Mouse (Mus musculus): ENCODE measurements around the gene Aldh2. TPM values are rescaled to one million over a fixed set of nuclear protein-coding genes. Genes with fewer than 3 reads are reported as not detected.

Gene Aldh2
- polyA plus RNA-seq, 1 experiment from 2014 or later = 388 TPM

DNA sequence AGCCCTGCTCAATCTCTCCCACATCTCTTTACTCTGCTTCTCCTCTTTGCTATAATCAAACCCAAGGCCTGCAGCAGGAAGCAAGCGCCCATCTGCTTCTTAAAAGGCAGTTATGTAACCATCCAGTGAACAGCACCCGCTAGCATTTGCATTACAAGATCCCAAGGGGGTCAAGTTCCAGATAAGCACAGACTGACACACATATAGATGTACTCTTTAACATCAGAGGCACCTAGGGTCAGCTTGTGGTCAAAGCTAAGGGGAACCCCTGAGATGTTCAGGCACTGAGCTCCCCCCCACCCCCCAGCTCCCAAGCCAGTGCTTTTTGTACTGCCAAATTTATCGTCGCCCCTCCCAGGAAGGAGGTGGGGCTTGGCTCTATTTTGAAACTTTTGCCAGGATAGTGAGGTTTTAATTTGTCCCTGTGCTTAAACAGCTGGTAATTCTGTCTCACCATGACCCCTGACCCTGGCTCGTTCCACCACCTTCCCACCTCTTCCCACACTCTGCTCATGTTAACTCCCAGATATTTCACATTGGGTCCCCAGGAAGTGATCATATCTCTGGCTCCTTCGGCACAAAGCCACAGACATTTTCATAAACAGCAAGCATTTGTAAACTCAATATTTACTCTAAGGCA is 7.1 kb downstream of the Aldh2 start:
- H3K27me3 ChIP-seq (ENCODE audit: control insufficient read depth, insufficient read depth, low read depth, low read length) = no peaks in the 10 kb centered on the region
- peak; percentile 79 for ATAC-seq (ENCODE audit: low read depth)
- H3K4me2 ChIP-seq (ENCODE audit: low read depth, low read length) = peak overlapping the region; percentile 34
- H3K9ac ChIP-seq (ENCODE audit: low read length) = no peak overlapping the region
- H3K4me1 ChIP-seq (replicated peaks; ENCODE audit: control insufficient read depth, insufficient read depth, low read length) = peaks cover 46% of the 10 kb centered on the region
- no peak overlapping the region for H3K4me3 ChIP-seq (ENCODE audit: low read length)
- H3K27ac ChIP-seq (ENCODE audit: low read length) = peak overlapping the region; percentile 75
- H3K9me3 ChIP-seq (ENCODE audit: control insufficient read depth, low read length) = no peaks in the 10 kb centered on the region
- no peaks in the 10 kb centered on the region for H3K36me3 ChIP-seq (ENCODE audit: control insufficient read depth, insufficient read depth, low read length)
- 21% methylated on average over 6 of the region's 6 CpGs for WGBS

DNA sequence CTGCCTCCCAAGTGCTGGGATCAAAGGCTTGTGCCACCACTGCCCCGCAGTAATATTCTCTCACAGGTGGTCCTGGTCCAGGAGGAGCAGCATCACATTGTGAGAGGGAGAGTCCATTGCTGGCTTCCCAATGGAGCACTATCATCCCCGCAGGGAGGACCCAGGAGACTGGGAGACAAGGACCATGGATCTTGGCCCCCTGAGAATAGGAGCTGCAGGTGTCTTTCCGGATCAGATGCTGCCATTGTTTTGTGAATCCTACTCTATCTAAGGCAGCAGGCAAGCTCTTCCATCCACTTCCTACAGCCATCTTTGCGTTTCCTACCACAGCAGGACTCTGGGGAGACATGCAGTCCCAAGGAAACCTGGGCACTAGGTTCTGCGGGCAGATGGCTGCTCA is 7.9 kb downstream of the Aldh2 start:
- peaks cover 40% of the 10 kb centered on the region for H3K4me1 ChIP-seq (replicated peaks; ENCODE audit: control insufficient read depth, insufficient read depth, low read length)
- 83% methylated on average over 5 of the region's 5 CpGs for WGBS
- no peak for ATAC-seq (ENCODE audit: low read depth)
- no peaks in the 10 kb centered on the region for H3K9me3 ChIP-seq (ENCODE audit: control insufficient read depth, low read length)
- H3K4me2 ChIP-seq (ENCODE audit: low read depth, low read length) = no peak overlapping the region
- no peaks in the 10 kb centered on the region for H3K27me3 ChIP-seq (ENCODE audit: control insufficient read depth, insufficient read depth, low read depth, low read length)
- no peak overlapping the region for H3K9ac ChIP-seq (ENCODE audit: low read length)
- no peaks in the 10 kb centered on the region for H3K36me3 ChIP-seq (ENCODE audit: control insufficient read depth, insufficient read depth, low read length)
- peak overlapping the region; percentile 75 for H3K27ac ChIP-seq (ENCODE audit: low read length)
- H3K4me3 ChIP-seq (ENCODE audit: low read length) = no peak overlapping the region

DNA sequence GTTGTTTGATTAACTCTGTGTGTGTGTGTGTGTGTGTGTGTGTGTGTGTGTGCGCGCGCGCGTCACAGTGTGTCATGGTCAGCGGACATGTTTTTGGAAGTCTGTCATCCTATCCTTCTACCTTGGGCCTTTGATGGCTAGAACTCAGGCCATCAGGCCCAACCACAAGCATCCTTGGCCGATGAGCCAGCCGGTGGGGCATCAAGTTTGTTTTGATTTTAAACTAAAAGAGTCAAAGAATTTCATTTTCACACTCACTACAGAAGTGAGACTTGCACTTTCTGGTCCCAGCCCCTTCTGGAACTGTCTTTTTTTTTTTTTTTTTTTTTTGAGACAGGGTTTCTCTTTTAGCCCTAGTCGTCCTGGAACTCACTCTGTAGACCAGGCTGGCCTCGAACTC is 8.6 kb downstream of the Aldh2 start:
- Histone ChIP-seq H3K27me3 (ENCODE audit: control insufficient read depth, insufficient read depth, low read depth, low read length) (no peaks in the 10 kb centered on the region), H3K4me2 (ENCODE audit: low read depth, low read length) (no peak overlapping the region), H3K9ac (ENCODE audit: low read length) (no peak overlapping the region; the same call in 1 of the 2 replicates), H3K36me3 (ENCODE audit: control insufficient read depth, insufficient read depth, low read length) (peaks cover 2% of the 10 kb centered on the region; the same call in 1 of the 2 replicates), H3K9me3 (ENCODE audit: control insufficient read depth, low read length) (no peaks in the 10 kb centered on the region), H3K27ac (ENCODE audit: low read length) (no peak overlapping the region), H3K4me3 (ENCODE audit: low read length) (no peak overlapping the region), H3K4me1 (replicated peaks; ENCODE audit: control insufficient read depth, insufficient read depth, low read length) (peaks cover 40% of the 10 kb centered on the region)
- 94% methylated on average over 10 of the region's 10 CpGs for WGBS
- no peak for ATAC-seq (ENCODE audit: low read depth)

DNA sequence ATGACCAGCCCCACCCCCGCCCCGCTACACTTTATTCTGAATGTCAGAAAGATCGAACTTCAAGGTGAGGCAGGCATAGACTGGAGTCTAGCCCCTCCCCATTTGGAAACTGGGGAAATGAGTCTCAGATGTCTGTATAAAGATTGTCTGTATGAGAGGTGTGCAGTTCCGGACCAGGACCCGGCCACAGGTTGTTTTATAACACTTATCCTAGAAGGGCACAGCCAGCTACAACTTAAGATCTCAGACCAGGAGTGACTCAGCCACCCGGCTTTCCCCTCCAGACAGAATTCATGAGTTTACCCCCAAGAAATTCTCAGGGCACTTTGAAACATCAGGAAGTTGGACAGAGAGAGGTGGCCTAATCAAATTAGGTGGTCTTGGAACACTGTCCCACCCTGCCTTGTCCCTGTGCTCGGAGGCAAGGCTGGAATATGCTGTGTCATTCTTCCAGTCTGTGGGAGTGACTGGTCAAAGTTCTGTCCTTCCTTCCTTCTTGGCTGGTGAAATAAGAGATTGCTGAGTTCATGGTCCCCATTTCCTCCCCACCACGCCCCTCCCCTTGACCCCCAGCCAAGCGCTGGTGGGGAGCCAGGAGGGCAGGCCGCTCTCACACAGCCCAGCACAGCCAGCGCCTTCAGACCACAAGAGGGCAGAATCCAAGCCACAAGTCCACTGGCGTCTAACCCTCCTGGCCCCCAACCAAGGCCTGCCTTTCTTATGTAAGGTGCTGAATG is 9.7 kb downstream of the Aldh2 start:
- Histone ChIP-seq H3K9ac (ENCODE audit: low read length) (no peak overlapping the region; the same call in 1 of the 2 replicates), H3K9me3 (ENCODE audit: control insufficient read depth, low read length) (no peaks in the 10 kb centered on the region), H3K36me3 (ENCODE audit: control insufficient read depth, insufficient read depth, low read length) (peaks cover 9% of the 10 kb centered on the region), H3K27me3 (ENCODE audit: control insufficient read depth, insufficient read depth, low read depth, low read length) (no peaks in the 10 kb centered on the region), H3K4me2 (ENCODE audit: low read depth, low read length) (peak overlapping the region; percentile 36), H3K27ac (ENCODE audit: low read length) (peak overlapping the region; percentile 83), H3K4me1 (replicated peaks; ENCODE audit: control insufficient read depth, insufficient read depth, low read length) (peaks cover 40% of the 10 kb centered on the region), H3K4me3 (ENCODE audit: low read length) (no peak overlapping the region)
- 48% methylated on average over 11 of the region's 12 CpGs for WGBS
- peak; percentile 89 for ATAC-seq (ENCODE audit: low read depth)

DNA sequence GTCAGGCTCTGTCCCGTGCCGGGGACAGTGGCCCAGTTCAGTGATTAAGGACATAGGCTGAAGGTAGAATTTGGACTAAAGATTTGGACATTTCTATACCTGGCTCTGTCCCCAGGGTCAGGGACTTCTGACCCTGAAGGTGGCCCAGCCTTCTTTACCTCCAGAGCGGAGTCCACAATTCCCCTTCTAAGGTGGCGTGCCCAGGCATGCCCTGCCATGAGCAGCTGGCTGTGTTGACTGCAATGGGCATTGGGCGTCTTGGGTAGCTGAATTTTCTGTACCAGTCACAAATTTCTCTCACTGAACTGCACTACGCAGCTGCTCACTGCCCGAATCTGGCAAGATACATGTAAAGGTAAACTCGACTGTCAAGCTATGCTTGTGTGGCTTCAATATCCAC is 11.7 kb downstream of the Aldh2 start:
- Histone ChIP-seq H3K27ac (ENCODE audit: low read length) (no peak overlapping the region), H3K4me3 (ENCODE audit: low read length) (no peak overlapping the region), H3K36me3 (ENCODE audit: control insufficient read depth, insufficient read depth, low read length) (peaks cover 12% of the 10 kb centered on the region), H3K9me3 (ENCODE audit: control insufficient read depth, low read length) (no peaks in the 10 kb centered on the region), H3K27me3 (ENCODE audit: control insufficient read depth, insufficient read depth, low read depth, low read length) (no peaks in the 10 kb centered on the region), H3K4me1 (replicated peaks; ENCODE audit: control insufficient read depth, insufficient read depth, low read length) (peaks cover 29% of the 10 kb centered on the region), H3K9ac (ENCODE audit: low read length) (no peak overlapping the region), H3K4me2 (ENCODE audit: low read depth, low read length) (no peak overlapping the region)
- ATAC-seq (ENCODE audit: low read depth) = no peak
- WGBS = 92% methylated on average over 8 of the region's 8 CpGs

DNA sequence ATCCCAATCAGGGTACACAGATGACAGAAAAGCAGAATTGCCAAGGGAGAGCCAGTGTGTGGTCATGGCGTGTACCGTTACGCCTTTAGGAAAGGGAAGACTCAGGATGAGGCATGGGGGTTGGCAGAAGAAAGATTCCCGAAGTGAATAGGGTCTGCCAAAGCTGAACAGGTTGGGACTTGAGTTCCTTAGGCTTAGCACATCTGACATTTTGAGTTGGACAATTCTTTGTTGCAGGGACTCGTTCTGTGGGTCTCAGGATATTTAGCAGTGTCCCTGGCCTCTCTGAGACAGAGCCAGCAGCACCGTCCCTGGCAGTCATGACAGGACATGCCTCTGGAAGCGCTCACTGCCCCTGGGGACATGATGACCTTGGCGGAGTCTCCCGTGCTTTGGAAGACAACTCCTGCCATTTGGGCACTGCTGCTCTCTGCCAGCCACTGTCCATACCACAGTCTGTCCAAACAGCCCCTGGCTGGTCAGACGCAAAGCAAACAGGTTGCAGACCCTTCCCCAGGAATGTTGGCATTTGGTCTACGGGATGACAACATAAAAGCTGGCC is 16.6 kb downstream of the Aldh2 start:
- Histone ChIP-seq H3K27ac (ENCODE audit: low read length) (no peak overlapping the region), H3K4me3 (ENCODE audit: low read length) (no peak overlapping the region), H3K36me3 (ENCODE audit: control insufficient read depth, insufficient read depth, low read length) (peaks cover 33% of the 10 kb centered on the region), H3K4me1 (replicated peaks; ENCODE audit: control insufficient read depth, insufficient read depth, low read length) (no peaks in the 10 kb centered on the region), H3K27me3 (ENCODE audit: control insufficient read depth, insufficient read depth, low read depth, low read length) (no peaks in the 10 kb centered on the region), H3K9ac (ENCODE audit: low read length) (no peak overlapping the region), H3K4me2 (ENCODE audit: low read depth, low read length) (no peak overlapping the region), H3K9me3 (ENCODE audit: control insufficient read depth, low read length) (no peaks in the 10 kb centered on the region)
- ATAC-seq (ENCODE audit: low read depth) = no peak
- 89% methylated on average over 11 of the region's 11 CpGs for WGBS

DNA sequence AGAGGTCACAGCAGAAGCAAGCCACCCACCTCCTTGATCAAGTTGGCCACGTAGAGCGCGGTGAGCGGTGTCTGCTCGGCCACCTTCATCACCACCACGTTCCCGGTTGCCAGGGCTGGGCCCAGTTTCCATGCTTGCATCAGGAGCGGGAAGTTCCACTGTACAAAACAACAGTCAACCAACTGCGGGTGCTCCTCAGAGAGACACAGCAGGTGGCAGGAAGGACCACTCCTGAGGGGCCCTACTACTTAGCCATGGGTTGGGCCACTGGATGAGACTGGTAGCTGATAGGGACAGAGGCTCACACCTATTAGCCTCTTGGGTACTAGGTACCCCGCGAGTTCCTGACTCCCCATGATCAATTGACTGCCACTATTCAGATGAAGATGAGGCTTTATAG is 17.8 kb downstream of the Aldh2 start:
- no peak overlapping the region for H3K9ac ChIP-seq (ENCODE audit: low read length)
- WGBS = 93% methylated on average over 11 of the region's 11 CpGs
- H3K4me2 ChIP-seq (ENCODE audit: low read depth, low read length) = no peak overlapping the region
- no peak for ATAC-seq (ENCODE audit: low read depth)
- peaks cover 33% of the 10 kb centered on the region for H3K36me3 ChIP-seq (ENCODE audit: control insufficient read depth, insufficient read depth, low read length)
- H3K27me3 ChIP-seq (ENCODE audit: control insufficient read depth, insufficient read depth, low read depth, low read length) = no peaks in the 10 kb centered on the region
- no peak overlapping the region for H3K4me3 ChIP-seq (ENCODE audit: low read length)
- no peak overlapping the region for H3K27ac ChIP-seq (ENCODE audit: low read length)
- H3K9me3 ChIP-seq (ENCODE audit: control insufficient read depth, low read length) = no peaks in the 10 kb centered on the region
- peaks cover 7% of the 10 kb centered on the region for H3K4me1 ChIP-seq (replicated peaks; ENCODE audit: control insufficient read depth, insufficient read depth, low read length)

DNA sequence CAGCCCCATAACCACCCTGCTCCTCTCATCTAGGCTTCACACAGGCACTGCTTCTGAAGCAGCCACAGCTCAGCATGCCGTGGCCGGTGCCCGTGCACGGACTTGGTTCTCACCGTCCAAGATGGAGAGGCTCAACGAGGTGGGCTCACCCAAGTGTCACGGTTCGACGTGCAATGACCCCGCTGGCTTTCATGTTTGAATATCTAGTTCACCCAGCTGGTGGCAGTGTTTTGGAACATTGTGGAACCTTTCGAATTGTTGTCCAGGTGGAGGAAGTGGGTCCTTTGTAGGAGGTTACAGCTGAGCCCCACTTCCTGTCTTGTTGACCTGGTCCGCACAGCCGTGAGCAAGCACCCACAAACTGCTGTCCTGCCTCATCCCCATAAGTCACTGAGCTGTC is 19.5 kb downstream of the Aldh2 start:
- H3K4me1 ChIP-seq (replicated peaks; ENCODE audit: control insufficient read depth, insufficient read depth, low read length) = peaks cover 12% of the 10 kb centered on the region
- peaks cover 27% of the 10 kb centered on the region for H3K36me3 ChIP-seq (ENCODE audit: control insufficient read depth, insufficient read depth, low read length)
- no peak overlapping the region for H3K4me2 ChIP-seq (ENCODE audit: low read depth, low read length)
- H3K9me3 ChIP-seq (ENCODE audit: control insufficient read depth, low read length) = no peaks in the 10 kb centered on the region
- H3K27ac ChIP-seq (ENCODE audit: low read length) = no peak overlapping the region
- no peak overlapping the region for H3K9ac ChIP-seq (ENCODE audit: low read length)
- no peak for ATAC-seq (ENCODE audit: low read depth)
- no peak overlapping the region for H3K4me3 ChIP-seq (ENCODE audit: low read length)
- H3K27me3 ChIP-seq (ENCODE audit: control insufficient read depth, insufficient read depth, low read depth, low read length) = no peaks in the 10 kb centered on the region
- 82% methylated on average over 13 of the region's 13 CpGs for WGBS

DNA sequence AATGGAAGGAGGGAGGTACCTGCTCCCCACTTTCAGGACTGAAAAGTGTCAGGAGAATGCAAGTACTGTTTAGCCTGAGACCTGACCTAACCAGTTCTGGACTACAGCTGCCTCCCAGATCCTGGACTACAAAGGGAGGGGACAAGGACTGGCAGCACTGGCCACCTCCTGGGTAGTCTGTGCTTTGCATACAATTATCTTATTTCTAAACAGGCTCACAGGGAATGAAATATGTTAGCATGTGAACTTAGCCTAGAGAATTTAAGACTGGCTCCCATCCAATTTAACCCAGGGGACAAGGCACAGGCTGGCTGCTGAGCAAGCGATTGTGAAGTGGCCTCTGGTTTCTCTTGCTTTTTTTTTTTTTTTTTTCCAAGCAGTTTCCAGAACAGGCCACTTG is 22.8 kb downstream of the Aldh2 start:
- H3K4me3 ChIP-seq (ENCODE audit: low read length) = no peak overlapping the region
- no peak overlapping the region; the same call in 1 of the 2 replicates for H3K9ac ChIP-seq (ENCODE audit: low read length)
- H3K27ac ChIP-seq (ENCODE audit: low read length) = peak overlapping the region; percentile 72
- H3K36me3 ChIP-seq (ENCODE audit: control insufficient read depth, insufficient read depth, low read length) = peaks cover 20% of the 10 kb centered on the region
- H3K9me3 ChIP-seq (ENCODE audit: control insufficient read depth, low read length) = no peaks in the 10 kb centered on the region
- H3K4me1 ChIP-seq (replicated peaks; ENCODE audit: control insufficient read depth, insufficient read depth, low read length) = peaks cover 12% of the 10 kb centered on the region
- peak; percentile 64 for ATAC-seq (ENCODE audit: low read depth)
- H3K27me3 ChIP-seq (ENCODE audit: control insufficient read depth, insufficient read depth, low read depth, low read length) = no peaks in the 10 kb centered on the region
- WGBS = 0% methylated on average over 1 of the region's 1 CpGs
- no peak overlapping the region for H3K4me2 ChIP-seq (ENCODE audit: low read depth, low read length)
